Mouse (Mus musculus) megakaryocyte, embryonic 14.5 days (primary cell): Measurements from ENCODE around the gene Mia2.

Experiments
- FLI1 ChIP-seq: IDR thresholded peaks from 2 replicates; pipeline ENCODE4 v1.6.1; 2012; ENCODE audit warnings: low read length, inconsistent platforms, mixed read lengths
- GATA1 ChIP-seq: IDR thresholded peaks from 3 replicates; pipeline ENCODE4 v1.6.1; 2012; ENCODE audit warnings: mixed read lengths, low read length, inconsistent platforms, borderline replicate concordance

- TF ChIP-seq GATA1 (no peak), FLI1 (no peak)
Observed at GRCm38 (mm10) chr12:59164522-59164921, 68.9 kb downstream of the Mia2 start.
